Mouse (Mus musculus): Measurements from ENCODE around the gene C530008M17Rik.

DNA sequence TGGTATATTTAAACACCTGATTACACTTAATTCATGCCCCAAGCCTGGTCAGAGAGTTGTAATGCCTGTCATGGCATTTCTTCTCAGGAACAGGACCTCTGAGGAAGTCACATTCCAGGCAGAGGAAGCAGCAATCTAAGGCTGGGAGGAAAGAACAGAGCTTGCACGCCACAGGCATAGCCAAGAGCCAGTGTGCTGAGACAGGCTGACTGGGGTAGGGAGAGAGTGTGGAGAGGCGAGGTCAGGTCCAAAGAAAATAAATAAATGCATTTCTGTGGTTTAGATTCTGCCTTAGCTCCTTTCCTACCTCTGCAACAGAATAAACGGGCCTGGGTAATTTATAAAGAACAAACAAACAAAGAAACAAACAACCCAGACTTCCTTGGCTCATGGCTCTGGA, 104.0 kb downstream of the C530008M17Rik start:
- TF ChIP-seq CTCF (IDR thresholded peaks at IDR 0.05; ENCODE audit: insufficient read depth, low read depth, low read length): no peak
- TF ChIP-seq POLR2A (IDR thresholded peaks at IDR 0.05; ENCODE audit: insufficient read depth, low read depth, low read length): no peak

Measured in olfactory bulb, adult 2 months (tissue).